Mouse (Mus musculus): ENCODE results near the gene Gm45711. TPM values are rescaled to one million over a fixed set of nuclear protein-coding genes. Genes with fewer than 3 reads are reported as not detected.

Gm45711 gene
- total and polyA plus RNA-seq, 3 experiments: not detected

DNA sequence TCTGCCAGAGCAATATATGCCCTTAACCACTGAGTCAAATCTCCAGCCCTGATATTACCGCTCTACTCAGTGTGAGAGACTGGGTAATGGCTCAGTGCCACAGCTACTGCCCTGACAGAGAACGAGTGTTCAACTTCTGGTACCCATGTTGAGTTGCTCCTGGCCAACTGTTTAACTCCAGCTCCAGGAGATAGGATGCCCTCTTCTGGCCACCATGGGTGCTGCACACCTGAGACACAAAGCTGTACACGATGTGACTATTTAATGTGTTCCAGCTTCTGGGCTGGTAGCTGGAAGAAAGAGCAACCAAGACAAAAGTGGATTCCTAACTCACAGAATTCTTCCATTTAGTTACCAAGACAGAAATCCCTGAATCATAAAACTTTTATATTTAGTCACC, 56.9 kb downstream of the Gm45711 start:
- no peak for DNase-seq
- WGBS: 88% methylated on average over 3 of the region's 3 CpGs
- no peak overlapping the region for H3K4me3 ChIP-seq
- no peaks in the 10 kb centered on the region for H3K36me3 ChIP-seq (ENCODE audit: control insufficient read depth, insufficient read depth, low read length)
- no peaks in the 10 kb centered on the region for H3K79me2 ChIP-seq (replicated peaks; ENCODE audit: control insufficient read depth, insufficient read depth, low read length)
- no peak overlapping the region for H3K9ac ChIP-seq (ENCODE audit: low read depth, low read length)
- H3K4me1 ChIP-seq (ENCODE audit: control insufficient read depth, insufficient read depth, low read length): no peaks in the 10 kb centered on the region
- H3K27ac ChIP-seq: no peak overlapping the region
- no peaks in the 10 kb centered on the region for H3K27me3 ChIP-seq (ENCODE audit: control insufficient read depth, insufficient read depth, low read length)
- intact Hi-C loops (cut with DNase I): loop anchor here (5.0 kb wide), 1 partner anchor 319 kb away; no protein-coding TSS in a partner anchor
- TF ChIP-seq POLR2A (IDR thresholded peaks at IDR 0.05; ENCODE audit: insufficient read depth, low read depth, low read length) (no peak), EP300 (IDR thresholded peaks at IDR 0.05; ENCODE audit: insufficient read depth, low read depth, low read length) (no peak), CTCF (IDR thresholded peaks at IDR 0.05) (peak; percentile 49)

DNA sequence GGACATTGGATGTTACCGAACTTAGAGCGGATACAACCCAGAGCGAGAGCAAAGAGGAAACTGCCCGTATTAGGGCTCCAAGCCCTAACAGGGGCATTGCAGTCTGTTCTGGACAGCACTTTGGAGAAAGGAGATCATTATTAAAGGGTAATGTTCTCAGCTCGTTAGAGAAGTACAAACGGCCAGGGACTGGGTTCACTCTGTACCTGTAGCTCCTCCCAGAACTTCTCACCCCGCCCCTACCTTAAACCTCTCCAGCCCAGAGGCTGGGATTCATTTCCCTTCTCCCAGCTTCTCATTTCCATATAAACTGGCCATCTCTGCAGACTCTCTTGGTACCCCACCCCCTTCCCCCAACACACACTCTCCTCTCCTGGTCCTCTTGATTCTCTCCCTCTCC, 58.4 kb downstream of the Gm45711 start:
- H3K79me2 ChIP-seq (replicated peaks; ENCODE audit: control insufficient read depth, insufficient read depth, low read length): no peaks in the 10 kb centered on the region
- H3K4me1 ChIP-seq (ENCODE audit: control insufficient read depth, insufficient read depth, low read length): peaks cover 6% of the 10 kb centered on the region
- 2% methylated on average over 7 of the region's 7 CpGs for WGBS
- intact Hi-C loops (cut with DNase I): loop anchor here (5.0 kb wide), 1 partner anchor 321 kb away; no protein-coding TSS in a partner anchor
- H3K36me3 ChIP-seq (ENCODE audit: control insufficient read depth, insufficient read depth, low read length): no peaks in the 10 kb centered on the region
- no peak for TF ChIP-seq POLR2A (IDR thresholded peaks at IDR 0.05; ENCODE audit: insufficient read depth, low read depth, low read length)
- TF ChIP-seq EP300 (IDR thresholded peaks at IDR 0.05; ENCODE audit: insufficient read depth, low read depth, low read length): no peak
- no peak for TF ChIP-seq CTCF (IDR thresholded peaks at IDR 0.05)
- H3K27ac ChIP-seq: no peak overlapping the region
- H3K4me3 ChIP-seq: peak overlapping the region; percentile 82
- H3K27me3 ChIP-seq (ENCODE audit: control insufficient read depth, insufficient read depth, low read length): no peaks in the 10 kb centered on the region
- DNase-seq: no peak
- no peak overlapping the region for H3K9ac ChIP-seq (ENCODE audit: low read depth, low read length)

DNA sequence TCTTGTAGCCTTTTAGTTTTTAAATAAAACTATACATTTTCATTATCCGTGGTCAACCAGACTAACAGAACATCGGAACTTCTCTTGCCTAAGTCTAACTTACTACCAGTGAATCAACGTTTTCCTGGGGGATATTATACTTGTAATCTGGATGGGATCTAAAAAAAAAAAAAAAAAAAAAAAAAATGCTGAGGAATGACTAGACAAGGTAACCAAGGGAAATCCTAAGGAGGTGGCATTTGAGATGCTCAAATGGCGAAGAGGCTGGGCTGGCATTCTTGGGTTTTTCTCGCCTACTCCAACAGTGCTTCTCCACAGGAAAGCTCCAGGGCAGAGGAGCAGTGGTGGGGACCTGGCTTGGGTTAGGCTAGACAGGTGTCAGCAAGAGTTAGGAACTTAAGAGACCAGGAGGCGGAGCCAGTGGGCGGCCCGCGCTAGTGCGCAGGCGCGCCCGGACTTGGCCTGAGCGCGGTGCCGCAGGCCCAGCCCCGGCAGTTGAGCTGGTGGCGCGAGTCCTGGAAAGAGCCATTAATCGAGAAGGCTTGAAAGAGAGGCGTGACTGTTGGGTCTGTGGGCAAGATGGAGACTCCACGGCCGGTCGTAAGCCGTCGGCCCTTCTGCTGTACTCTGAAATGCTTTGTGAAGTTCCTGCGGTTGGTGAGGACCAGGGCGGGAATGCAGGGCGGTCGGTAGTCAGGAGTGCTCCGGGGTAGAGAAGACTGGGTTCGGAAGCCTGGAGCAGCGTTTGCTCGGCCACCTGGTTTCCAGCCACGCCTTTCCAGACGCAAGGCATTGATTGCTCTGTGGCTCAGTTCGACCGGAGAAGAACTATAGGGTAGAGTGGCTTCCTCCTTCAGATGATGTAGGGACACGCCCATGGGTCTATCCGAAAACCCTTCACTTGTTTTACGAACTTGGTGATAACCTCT, 59.2 kb downstream of the Gm45711 start, which contains the start of gene Cklf:
TSS of gene Cklf (plus strand) at position 423 of the 929 bp plus-strand sequence.
- peak within 1 kb of the TSS; percentile 70 for H3K27ac ChIP-seq
- no peaks in the 10 kb centered on the region for H3K79me2 ChIP-seq (replicated peaks; ENCODE audit: control insufficient read depth, insufficient read depth, low read length)
- peak within 1 kb of the TSS; percentile 82 for H3K4me3 ChIP-seq
- 4% methylated on average over 41 of the region's 41 CpGs for WGBS
- TF ChIP-seq EP300 (IDR thresholded peaks at IDR 0.05; ENCODE audit: insufficient read depth, low read depth, low read length) (no peak), POLR2A (IDR thresholded peaks at IDR 0.05; ENCODE audit: insufficient read depth, low read depth, low read length) (peak; percentile 83), CTCF (IDR thresholded peaks at IDR 0.05) (peak; percentile 60)
- H3K4me1 ChIP-seq (ENCODE audit: control insufficient read depth, insufficient read depth, low read length): peaks cover 6% of the 10 kb centered on the region
- peak within 1 kb of the TSS; percentile 56 for H3K9ac ChIP-seq (ENCODE audit: low read depth, low read length)
- no peaks in the 10 kb centered on the region for H3K36me3 ChIP-seq (ENCODE audit: control insufficient read depth, insufficient read depth, low read length)
- intact Hi-C loops (cut with DNase I): loop anchor here (5.0 kb wide), 1 partner anchor 322 kb away; no protein-coding TSS in a partner anchor
- peak; percentile 91 for DNase-seq
- H3K27me3 ChIP-seq (ENCODE audit: control insufficient read depth, insufficient read depth, low read length): no peaks in the 10 kb centered on the region

DNA sequence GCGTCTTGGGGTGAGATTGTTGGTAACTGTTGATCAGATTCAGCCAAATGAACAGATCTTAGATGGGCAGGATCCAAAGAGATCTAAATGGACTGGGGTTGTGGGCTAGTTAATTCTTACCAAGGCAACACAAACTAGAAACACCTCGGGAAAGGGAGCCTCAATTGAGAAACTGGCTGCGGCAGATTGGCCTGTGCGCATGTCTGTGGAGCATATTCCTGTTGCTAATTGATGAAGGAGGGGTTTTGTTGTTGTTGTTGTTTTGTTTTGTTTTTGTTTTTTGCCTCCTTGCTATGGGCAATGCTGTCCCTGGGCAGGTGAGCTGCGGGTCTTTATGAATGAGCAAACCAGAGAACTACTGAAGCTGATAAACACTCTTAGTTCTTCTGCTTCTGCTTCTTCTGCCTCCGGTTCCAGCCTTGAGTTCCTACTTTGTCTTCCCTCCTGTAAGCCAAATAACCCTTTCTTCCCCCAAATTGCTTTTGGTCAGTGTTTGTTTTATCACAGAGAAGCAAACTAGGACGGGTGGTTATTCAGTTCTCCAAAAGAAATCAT, 60.4 kb downstream of the Gm45711 start:
- intact Hi-C loops (cut with DNase I): loop anchor here (5.0 kb wide), 1 partner anchor 193 kb away; the partner anchor contains the start of gene Dync1li2

DNA sequence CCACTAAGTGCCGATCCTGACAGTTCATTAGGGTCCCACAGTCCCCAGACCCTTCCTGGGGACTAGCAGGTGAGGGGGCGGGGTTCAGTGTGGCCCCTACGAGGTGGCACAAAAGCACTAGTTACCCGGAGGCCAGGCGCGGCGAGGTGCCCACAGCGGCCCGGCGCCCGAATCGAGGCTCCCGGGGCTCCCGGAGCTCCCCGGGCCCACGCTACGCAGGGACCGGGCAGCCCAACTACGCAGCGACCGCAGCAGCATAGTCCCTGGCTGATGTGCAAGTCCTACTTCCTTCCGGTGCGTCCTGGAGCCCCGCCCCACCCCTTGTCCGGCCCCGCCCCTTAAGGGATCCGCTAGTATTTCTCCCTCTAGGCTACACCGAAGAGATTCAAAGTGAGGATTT, 61.6 kb downstream of the Gm45711 start, which contains the start of gene Tk2:
TSS of gene Tk2 (minus strand) at position 283 of the 400 bp plus-strand sequence.
- Histone ChIP-seq H3K9ac (ENCODE audit: low read depth, low read length) (peak within 1 kb of the TSS; percentile 89), H3K4me1 (ENCODE audit: control insufficient read depth, insufficient read depth, low read length) (peaks cover 6% of the 10 kb centered on the region), H3K4me3 (peak within 1 kb of the TSS; percentile 86), H3K27me3 (ENCODE audit: control insufficient read depth, insufficient read depth, low read length) (no peaks in the 10 kb centered on the region), H3K79me2 (replicated peaks; ENCODE audit: control insufficient read depth, insufficient read depth, low read length) (no peaks in the 10 kb centered on the region), H3K27ac (peak within 1 kb of the TSS; percentile 94), H3K36me3 (ENCODE audit: control insufficient read depth, insufficient read depth, low read length) (no peaks in the 10 kb centered on the region)
- intact Hi-C loops (cut with DNase I): loop anchor here (1.0 to 5.0 kb wide), 2 partner anchors 93 to 194 kb away; partner anchors contain the start of gene Dync1li2
- TF ChIP-seq CTCF (IDR thresholded peaks at IDR 0.05) (no peak), EP300 (IDR thresholded peaks at IDR 0.05; ENCODE audit: insufficient read depth, low read depth, low read length) (0 out of 2 replicates have a peak, but pooled peaks have one; percentile 28), POLR2A (IDR thresholded peaks at IDR 0.05; ENCODE audit: insufficient read depth, low read depth, low read length) (peak; percentile 79)
- peak; percentile 83 to 85 for DNase-seq
- under 1% methylated on average over 28 of the region's 28 CpGs for WGBS

More for the DNA sequence above, 60.4 kb downstream of the Gm45711 start:
- no peaks in the 10 kb centered on the region for H3K36me3 ChIP-seq (ENCODE audit: control insufficient read depth, insufficient read depth, low read length)
- H3K27me3 ChIP-seq (ENCODE audit: control insufficient read depth, insufficient read depth, low read length): no peaks in the 10 kb centered on the region
- peaks cover 6% of the 10 kb centered on the region for H3K4me1 ChIP-seq (ENCODE audit: control insufficient read depth, insufficient read depth, low read length)
- H3K27ac ChIP-seq: no peak overlapping the region
- TF ChIP-seq POLR2A (IDR thresholded peaks at IDR 0.05; ENCODE audit: insufficient read depth, low read depth, low read length) (no peak), CTCF (IDR thresholded peaks at IDR 0.05) (no peak), EP300 (IDR thresholded peaks at IDR 0.05; ENCODE audit: insufficient read depth, low read depth, low read length) (no peak)
- no peak overlapping the region for H3K4me3 ChIP-seq
- no peak overlapping the region for H3K9ac ChIP-seq (ENCODE audit: low read depth, low read length)
- no peak for DNase-seq
- 87% methylated on average over 7 of the region's 7 CpGs for WGBS
- H3K79me2 ChIP-seq (replicated peaks; ENCODE audit: control insufficient read depth, insufficient read depth, low read length): no peaks in the 10 kb centered on the region
